Mouse (Mus musculus): Measurements from ENCODE around the gene Espl1. TPM values are rescaled to one million over a fixed set of nuclear protein-coding genes. Genes with fewer than 3 reads are reported as not detected.

Espl1 gene
- polyA plus RNA-seq, 1 experiment from 2014 or later = 21.1 TPM

DNA sequence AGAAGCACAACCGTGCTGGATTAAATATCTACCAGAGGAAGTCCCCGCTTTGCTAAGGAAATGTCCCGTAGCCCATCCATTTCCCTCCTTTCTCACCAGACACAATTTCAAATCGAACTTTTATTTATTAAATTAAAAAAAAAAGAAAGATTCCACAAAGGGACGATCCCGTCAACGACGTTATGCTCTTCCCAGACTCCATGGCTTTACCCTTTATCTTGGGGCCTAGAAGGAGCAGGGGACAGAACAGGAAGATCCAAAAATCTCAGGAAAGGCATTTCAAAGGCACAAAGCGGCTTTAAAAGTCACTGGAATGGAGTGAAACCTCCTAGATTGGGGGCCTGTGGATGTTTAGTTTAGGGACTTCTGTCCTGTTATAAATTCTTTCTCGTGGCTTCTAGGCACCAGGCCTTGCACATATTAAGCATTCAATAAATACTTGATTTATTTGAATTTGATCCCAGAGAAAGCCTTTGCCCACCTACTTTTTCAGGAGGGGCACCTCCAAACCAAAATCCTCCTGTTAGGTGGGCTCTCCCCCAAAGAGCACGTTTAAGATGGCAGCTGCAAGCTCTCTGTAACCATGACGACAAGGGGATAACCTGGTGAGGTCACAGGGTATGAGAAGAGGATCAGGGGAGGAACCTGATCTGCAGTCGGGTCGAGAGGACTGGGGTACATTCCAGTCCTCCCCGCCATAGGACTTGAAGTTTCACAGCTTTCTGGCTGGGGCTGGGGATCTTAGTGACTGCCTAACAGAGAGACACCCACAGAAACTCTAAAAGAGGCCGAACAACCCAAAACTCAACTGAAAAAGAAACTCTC lies 60.6 kb downstream of the Espl1 start:
- 52% methylated on average over 16 of the region's 16 CpGs for WGBS
- Histone ChIP-seq H3K4me3 (ENCODE audit: low read length) (no peak overlapping the region), H3K9me3 (replicated peaks; ENCODE audit: control insufficient read depth, low read length) (no peaks in the 10 kb centered on the region), H3K4me1 (ENCODE audit: control insufficient read depth, insufficient read depth, low read length) (peaks cover 19% of the 10 kb centered on the region), H3K9ac (ENCODE audit: low read length) (no peak overlapping the region), H3K4me2 (ENCODE audit: low read depth, low read length) (peak overlapping the region; percentile 99), H3K36me3 (ENCODE audit: control insufficient read depth, insufficient read depth) (no peaks in the 10 kb centered on the region), H3K27me3 (ENCODE audit: control insufficient read depth, insufficient read depth, low read length) (peaks cover 38% of the 10 kb centered on the region), H3K27ac (ENCODE audit: low read length) (no peak overlapping the region)
- ATAC-seq (replicated peaks; ENCODE audit: extremely low read depth, insufficient read depth, low FRiP score) = no peak

DNA sequence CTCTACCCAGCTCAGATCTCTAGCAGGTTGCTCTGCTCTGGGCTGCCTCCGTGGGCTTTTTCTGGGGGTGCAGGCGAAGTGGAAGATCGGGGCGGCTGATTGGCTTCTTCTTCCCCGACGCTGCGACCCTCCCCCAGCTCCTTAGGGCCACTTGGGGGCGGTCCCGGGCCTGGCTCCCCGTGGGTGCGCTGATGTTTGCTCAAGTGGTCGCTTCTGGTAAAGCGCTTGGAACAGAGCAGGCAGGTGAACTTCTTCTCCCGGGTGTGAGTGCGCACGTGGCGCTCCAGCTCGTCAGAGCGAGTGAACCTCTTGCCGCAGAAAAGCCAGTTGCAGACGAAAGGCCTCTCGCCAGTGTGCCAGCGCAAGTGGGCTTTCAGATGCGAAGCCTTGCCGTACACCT lies 62.1 kb downstream of the Espl1 start:
- Histone ChIP-seq H3K27me3 (ENCODE audit: control insufficient read depth, insufficient read depth, low read length) (peaks cover 41% of the 10 kb centered on the region), H3K4me3 (ENCODE audit: low read length) (peak overlapping the region; percentile 6), H3K9me3 (replicated peaks; ENCODE audit: control insufficient read depth, low read length) (no peaks in the 10 kb centered on the region), H3K4me2 (ENCODE audit: low read depth, low read length) (peak overlapping the region; percentile 41), H3K36me3 (ENCODE audit: control insufficient read depth, insufficient read depth) (no peaks in the 10 kb centered on the region), H3K9ac (ENCODE audit: low read length) (no peak overlapping the region), H3K27ac (ENCODE audit: low read length) (no peak overlapping the region), H3K4me1 (ENCODE audit: control insufficient read depth, insufficient read depth, low read length) (peaks cover 27% of the 10 kb centered on the region)
- no peak for ATAC-seq (replicated peaks; ENCODE audit: extremely low read depth, insufficient read depth, low FRiP score)
- 3% methylated on average over 25 of the region's 25 CpGs for WGBS

DNA sequence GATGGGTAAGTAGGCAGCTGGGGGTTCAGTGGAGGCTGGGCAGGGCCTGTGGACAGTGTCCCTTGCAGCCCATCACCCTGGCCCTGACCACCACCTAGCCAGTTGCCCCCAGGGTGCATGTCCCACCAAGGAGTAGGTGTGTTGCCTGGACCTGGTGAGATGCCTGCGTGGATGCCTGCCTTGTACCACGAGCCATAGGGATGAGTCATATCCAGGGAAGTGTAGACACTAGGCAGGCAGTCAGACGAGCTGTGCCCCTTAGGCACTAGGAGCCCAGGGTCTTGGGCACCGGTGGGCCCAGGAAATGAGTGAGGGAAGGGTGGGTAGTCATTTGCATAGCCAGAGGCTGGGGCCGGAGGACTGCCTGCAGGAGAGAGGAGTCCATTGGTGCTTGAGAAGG lies 62.8 kb downstream of the Espl1 start:
- no peak for ATAC-seq (replicated peaks; ENCODE audit: extremely low read depth, insufficient read depth, low FRiP score)
- Histone ChIP-seq H3K27ac (ENCODE audit: low read length) (no peak overlapping the region), H3K27me3 (ENCODE audit: control insufficient read depth, insufficient read depth, low read length) (peaks cover 41% of the 10 kb centered on the region), H3K9me3 (replicated peaks; ENCODE audit: control insufficient read depth, low read length) (no peaks in the 10 kb centered on the region), H3K4me2 (ENCODE audit: low read depth, low read length) (no peak overlapping the region), H3K9ac (ENCODE audit: low read length) (no peak overlapping the region), H3K4me1 (ENCODE audit: control insufficient read depth, insufficient read depth, low read length) (peaks cover 27% of the 10 kb centered on the region), H3K4me3 (ENCODE audit: low read length) (no peak overlapping the region), H3K36me3 (ENCODE audit: control insufficient read depth, insufficient read depth) (no peaks in the 10 kb centered on the region)
- 31% methylated on average over 5 of the region's 5 CpGs for WGBS

DNA sequence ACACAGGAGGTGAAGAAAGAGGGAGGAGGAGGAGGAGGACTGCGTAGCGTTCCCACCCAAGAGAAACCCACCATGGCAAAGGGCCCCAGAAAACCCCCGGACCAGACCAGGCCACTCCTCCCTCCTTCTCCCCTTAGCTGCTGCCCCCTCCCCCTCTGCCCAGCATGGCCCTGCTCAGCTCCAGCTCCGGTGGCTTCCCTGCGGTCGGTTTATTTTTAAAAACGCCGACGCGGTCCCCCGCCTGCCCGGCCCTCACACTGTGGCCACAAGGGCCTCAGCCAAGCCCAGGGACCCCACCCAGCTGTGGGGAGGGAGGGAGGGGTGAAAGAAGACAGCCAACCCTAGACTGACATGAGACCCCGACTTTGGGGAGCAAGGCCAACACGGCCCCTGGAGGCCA lies 66.6 kb downstream of the Espl1 start:
- H3K27ac ChIP-seq (ENCODE audit: low read length) = peak overlapping the region; percentile 14; the same call in 1 of the 2 replicates
- peaks cover 37% of the 10 kb centered on the region for H3K27me3 ChIP-seq (ENCODE audit: control insufficient read depth, insufficient read depth, low read length)
- peak; percentile 30 for ATAC-seq (replicated peaks; ENCODE audit: extremely low read depth, insufficient read depth, low FRiP score)

DNA sequence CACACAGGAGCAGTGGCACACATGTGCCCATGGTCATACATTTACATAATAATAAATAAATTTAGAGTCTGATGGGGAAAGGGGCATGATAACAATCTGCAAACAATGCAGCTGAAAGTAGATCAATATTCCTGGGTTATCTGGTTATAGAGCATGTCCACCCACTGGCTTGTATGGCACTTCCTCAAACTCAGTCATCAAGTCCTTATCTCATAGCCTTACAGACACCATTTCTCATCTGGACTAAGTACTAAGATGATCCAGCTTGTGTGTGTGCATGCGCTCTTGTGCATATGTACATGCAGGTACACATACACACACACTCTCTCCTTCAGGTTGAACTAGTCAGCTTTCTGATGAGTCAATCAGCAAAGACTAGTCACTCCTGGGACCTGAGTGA lies 68.6 kb downstream of the Espl1 start:
- whole genome bisulfite sequencing = 94% methylated on average over 1 of the region's 1 CpGs
- H3K27ac ChIP-seq (ENCODE audit: low read length) = no peak overlapping the region
- H3K4me1 ChIP-seq (ENCODE audit: control insufficient read depth, insufficient read depth, low read length) = peaks cover 14% of the 10 kb centered on the region
- H3K9me3 ChIP-seq (replicated peaks; ENCODE audit: control insufficient read depth, low read length) = no peaks in the 10 kb centered on the region
- no peaks in the 10 kb centered on the region for H3K36me3 ChIP-seq (ENCODE audit: control insufficient read depth, insufficient read depth)
- H3K4me3 ChIP-seq (ENCODE audit: low read length) = no peak overlapping the region
- H3K9ac ChIP-seq (ENCODE audit: low read length) = no peak overlapping the region
- ATAC-seq (replicated peaks; ENCODE audit: extremely low read depth, insufficient read depth, low FRiP score) = no peak
- H3K27me3 ChIP-seq (ENCODE audit: control insufficient read depth, insufficient read depth, low read length) = peaks cover 26% of the 10 kb centered on the region
- no peak overlapping the region for H3K4me2 ChIP-seq (ENCODE audit: low read depth, low read length)

More for the DNA sequence above, 66.6 kb downstream of the Espl1 start:
- Histone ChIP-seq H3K36me3 (ENCODE audit: control insufficient read depth, insufficient read depth) (no peaks in the 10 kb centered on the region), H3K9ac (ENCODE audit: low read length) (peak overlapping the region; percentile 67), H3K4me1 (ENCODE audit: control insufficient read depth, insufficient read depth, low read length) (peaks cover 21% of the 10 kb centered on the region), H3K4me2 (ENCODE audit: low read depth, low read length) (peak overlapping the region; percentile 60), H3K9me3 (replicated peaks; ENCODE audit: control insufficient read depth, low read length) (no peaks in the 10 kb centered on the region), H3K4me3 (ENCODE audit: low read length) (peak overlapping the region; percentile 33)
- 8% methylated on average over 13 of the region's 14 CpGs for WGBS

DNA sequence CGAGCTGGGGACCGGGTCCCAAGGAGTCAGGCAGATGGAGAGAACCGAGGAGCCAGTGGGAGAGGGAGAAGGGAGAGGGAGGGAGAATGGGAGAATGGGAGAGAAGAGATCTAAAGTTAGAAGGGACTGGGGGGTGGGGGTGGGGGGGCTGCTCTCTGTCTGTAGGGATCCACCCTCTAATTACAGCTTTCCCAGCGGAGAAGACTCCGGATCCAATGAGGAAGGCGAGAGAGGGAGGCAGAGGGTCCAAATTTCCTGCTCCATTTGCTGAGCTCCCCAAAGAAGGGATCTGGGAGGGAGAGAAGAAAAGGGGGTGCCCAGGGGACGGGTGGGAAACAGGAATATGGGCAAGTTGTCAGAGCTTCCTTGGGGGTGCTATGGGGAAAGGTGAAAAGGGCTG lies 70.2 kb downstream of the Espl1 start:
- Histone ChIP-seq H3K4me1 (ENCODE audit: control insufficient read depth, insufficient read depth, low read length) (peaks cover 14% of the 10 kb centered on the region), H3K9ac (ENCODE audit: low read length) (peak overlapping the region; percentile 41; the same call in 1 of the 2 replicates), H3K36me3 (ENCODE audit: control insufficient read depth, insufficient read depth) (no peaks in the 10 kb centered on the region), H3K4me3 (ENCODE audit: low read length) (peak overlapping the region; percentile 28), H3K27ac (ENCODE audit: low read length) (no peak overlapping the region), H3K9me3 (replicated peaks; ENCODE audit: control insufficient read depth, low read length) (no peaks in the 10 kb centered on the region), H3K27me3 (ENCODE audit: control insufficient read depth, insufficient read depth, low read length) (peaks cover 25% of the 10 kb centered on the region), H3K4me2 (ENCODE audit: low read depth, low read length) (peak overlapping the region; percentile 46)
- WGBS = 18% methylated on average over 7 of the region's 7 CpGs
- no peak for ATAC-seq (replicated peaks; ENCODE audit: extremely low read depth, insufficient read depth, low FRiP score)

DNA sequence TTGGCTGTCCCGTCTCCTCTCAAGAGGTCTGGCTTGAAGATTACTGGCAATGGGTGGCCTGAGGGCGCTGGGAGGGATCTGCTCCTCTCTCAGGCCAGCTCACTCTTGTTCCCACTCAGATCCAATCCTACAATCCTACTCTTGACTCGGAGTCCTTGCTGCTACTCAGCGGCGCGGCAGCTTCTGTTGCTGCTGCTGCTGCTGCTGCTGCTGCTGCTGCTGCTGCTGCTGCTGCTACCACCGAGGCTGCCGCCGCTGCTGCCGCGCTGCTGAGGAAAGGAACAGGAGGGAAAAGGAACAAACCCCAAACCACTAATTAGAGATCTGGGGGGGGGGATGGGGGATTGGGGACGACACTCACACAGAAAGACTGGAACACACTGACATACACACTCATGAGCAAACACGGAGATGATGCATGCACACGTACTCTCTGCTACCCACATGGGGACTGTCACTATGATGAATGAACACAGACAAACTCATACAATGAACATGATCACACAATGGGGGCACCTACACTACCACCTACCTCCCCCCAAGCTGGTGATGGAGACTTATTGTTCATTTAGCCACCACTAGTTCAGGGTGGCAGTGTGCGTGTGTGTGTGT lies 70.8 kb downstream of the Espl1 start, which contains the start of gene Sp7:
Gene Sp7, minus strand, starts transcription at position 450 of the 612 bp plus-strand sequence.
- WGBS = 9% methylated on average over 15 of the region's 15 CpGs
- Histone ChIP-seq H3K9ac (ENCODE audit: low read length) (peak within 1 kb of the TSS; percentile 41; the same call in 1 of the 2 replicates), H3K4me3 (ENCODE audit: low read length) (peak within 1 kb of the TSS; percentile 28), H3K27ac (ENCODE audit: low read length) (no peak within 1 kb of the TSS), H3K9me3 (replicated peaks; ENCODE audit: control insufficient read depth, low read length) (no peaks in the 10 kb centered on the region), H3K4me2 (ENCODE audit: low read depth, low read length) (peak within 1 kb of the TSS; percentile 46), H3K27me3 (ENCODE audit: control insufficient read depth, insufficient read depth, low read length) (peaks cover 25% of the 10 kb centered on the region), H3K36me3 (ENCODE audit: control insufficient read depth, insufficient read depth) (no peaks in the 10 kb centered on the region), H3K4me1 (ENCODE audit: control insufficient read depth, insufficient read depth, low read length) (peaks cover 14% of the 10 kb centered on the region)
- no peak for ATAC-seq (replicated peaks; ENCODE audit: extremely low read depth, insufficient read depth, low FRiP score)

DNA sequence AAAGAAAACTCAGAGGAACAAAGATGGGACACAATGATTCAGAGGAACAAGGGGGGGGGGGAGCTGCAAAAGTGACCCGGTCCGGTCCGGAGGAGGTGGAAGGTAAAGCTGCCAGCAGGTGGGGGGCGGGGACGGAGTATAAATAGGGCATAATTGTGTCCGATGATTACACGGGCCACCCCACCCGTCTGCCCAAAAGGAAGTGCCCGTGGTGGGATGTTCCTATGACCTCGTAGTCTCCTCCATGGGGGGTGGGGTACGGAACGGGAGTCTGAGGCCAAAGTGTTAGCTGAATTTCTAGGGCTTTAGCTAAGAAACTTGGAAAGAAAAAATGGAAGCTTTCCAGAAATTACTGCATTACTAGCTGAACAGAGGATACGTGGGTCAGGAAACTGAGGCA lies 73.9 kb downstream of the Espl1 start:
- no peak for ATAC-seq (replicated peaks; ENCODE audit: extremely low read depth, insufficient read depth, low FRiP score)
- no peak overlapping the region for H3K27ac ChIP-seq (ENCODE audit: low read length)
- H3K36me3 ChIP-seq (ENCODE audit: control insufficient read depth, insufficient read depth) = no peaks in the 10 kb centered on the region
- peaks cover 21% of the 10 kb centered on the region for H3K27me3 ChIP-seq (ENCODE audit: control insufficient read depth, insufficient read depth, low read length)
- H3K4me2 ChIP-seq (ENCODE audit: low read depth, low read length) = peak overlapping the region; percentile 7; the same call in 1 of the 2 replicates
- no peak overlapping the region for H3K4me3 ChIP-seq (ENCODE audit: low read length)
- H3K9ac ChIP-seq (ENCODE audit: low read length) = no peak overlapping the region
- 20% methylated on average over 13 of the region's 13 CpGs for WGBS
- no peaks in the 10 kb centered on the region for H3K9me3 ChIP-seq (replicated peaks; ENCODE audit: control insufficient read depth, low read length)
- H3K4me1 ChIP-seq (ENCODE audit: control insufficient read depth, insufficient read depth, low read length) = peaks cover 6% of the 10 kb centered on the region

DNA sequence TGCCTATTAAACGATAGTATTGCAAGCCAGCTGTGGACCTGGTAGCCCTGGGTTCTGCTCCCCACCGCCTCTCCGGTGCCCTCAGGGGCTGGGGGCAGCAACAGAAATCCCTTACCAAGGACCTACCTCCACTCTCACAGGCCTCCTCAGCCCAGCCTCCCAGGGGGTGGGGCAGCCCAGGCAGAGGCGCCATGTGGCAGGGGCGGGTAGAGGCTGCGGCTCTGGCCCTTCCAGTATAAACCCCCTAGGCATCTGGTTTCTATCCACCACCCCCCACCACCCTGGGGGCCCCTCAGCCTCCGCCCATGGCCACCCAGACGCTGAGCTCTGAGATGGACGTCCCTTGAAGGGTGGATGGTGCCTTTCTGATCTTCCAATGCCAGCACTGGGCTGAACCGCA lies 74.7 kb downstream of the Espl1 start:
- H3K4me1 ChIP-seq (ENCODE audit: control insufficient read depth, insufficient read depth, low read length) = peaks cover 6% of the 10 kb centered on the region
- H3K9ac ChIP-seq (ENCODE audit: low read length) = peak overlapping the region; percentile 6; the same call in 1 of the 2 replicates
- WGBS = 10% methylated on average over 10 of the region's 10 CpGs
- H3K27me3 ChIP-seq (ENCODE audit: control insufficient read depth, insufficient read depth, low read length) = peaks cover 17% of the 10 kb centered on the region
- H3K4me3 ChIP-seq (ENCODE audit: low read length) = no peak overlapping the region
- H3K4me2 ChIP-seq (ENCODE audit: low read depth, low read length) = peak overlapping the region; percentile 20
- no peaks in the 10 kb centered on the region for H3K9me3 ChIP-seq (replicated peaks; ENCODE audit: control insufficient read depth, low read length)
- no peak for ATAC-seq (replicated peaks; ENCODE audit: extremely low read depth, insufficient read depth, low FRiP score)
- H3K27ac ChIP-seq (ENCODE audit: low read length) = no peak overlapping the region
- H3K36me3 ChIP-seq (ENCODE audit: control insufficient read depth, insufficient read depth) = no peaks in the 10 kb centered on the region

Data from heart, embryonic 16.5 days (tissue).